Mouse (Mus musculus): ENCODE data around the gene Gm9821. TPM values are rescaled to one million over a fixed set of nuclear protein-coding genes. Genes with fewer than 3 reads are reported as not detected.
A peak's percentile ranks its signal among the peaks of the same experiment; 100 is the strongest.

Gm9821 gene
- polyA plus RNA-seq, 1 experiment from 2014 or later, result 0.56 TPM

DNA sequence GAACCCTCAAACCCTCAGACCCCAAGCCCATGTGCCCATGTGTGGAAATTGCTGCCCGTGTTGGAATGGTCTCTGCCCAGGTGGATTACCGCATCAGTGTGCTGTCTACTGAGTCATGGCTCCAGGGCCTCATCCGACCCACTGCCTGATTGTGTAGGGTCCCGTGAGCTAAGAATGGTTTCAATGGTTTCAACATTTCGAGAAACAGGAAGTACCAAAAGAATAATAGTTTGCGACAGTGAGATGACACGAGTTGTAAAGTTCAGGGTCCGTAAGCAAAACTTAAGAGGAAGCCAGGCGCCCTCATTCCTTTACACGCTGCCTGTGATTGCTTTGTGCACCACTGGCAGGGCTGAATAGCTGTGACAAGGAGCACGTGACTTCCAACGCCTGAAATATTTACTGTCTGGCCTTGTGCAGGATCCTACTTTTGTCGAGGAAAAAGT, 26.6 kb downstream of the Gm9821 start:
- Histone ChIP-seq H3K4me3 (no peak overlapping the region), H3K9me3 (replicated peaks) (no peaks in the 10 kb centered on the region), H3K36me3 (no peaks in the 10 kb centered on the region), H3K27me3 (ENCODE audit: low read depth, poor library complexity, severe bottlenecking) (peaks cover 75% of the 10 kb centered on the region), H3K27ac (peak overlapping the region; percentile 64; the same call in 1 of the 2 replicates), H3K4me1 (peaks cover 54% of the 10 kb centered on the region)
- 43% methylated on average over 13 of the region's 13 CpGs for WGBS
- no peak for DNase-seq (ENCODE audit: low spot score)

DNA sequence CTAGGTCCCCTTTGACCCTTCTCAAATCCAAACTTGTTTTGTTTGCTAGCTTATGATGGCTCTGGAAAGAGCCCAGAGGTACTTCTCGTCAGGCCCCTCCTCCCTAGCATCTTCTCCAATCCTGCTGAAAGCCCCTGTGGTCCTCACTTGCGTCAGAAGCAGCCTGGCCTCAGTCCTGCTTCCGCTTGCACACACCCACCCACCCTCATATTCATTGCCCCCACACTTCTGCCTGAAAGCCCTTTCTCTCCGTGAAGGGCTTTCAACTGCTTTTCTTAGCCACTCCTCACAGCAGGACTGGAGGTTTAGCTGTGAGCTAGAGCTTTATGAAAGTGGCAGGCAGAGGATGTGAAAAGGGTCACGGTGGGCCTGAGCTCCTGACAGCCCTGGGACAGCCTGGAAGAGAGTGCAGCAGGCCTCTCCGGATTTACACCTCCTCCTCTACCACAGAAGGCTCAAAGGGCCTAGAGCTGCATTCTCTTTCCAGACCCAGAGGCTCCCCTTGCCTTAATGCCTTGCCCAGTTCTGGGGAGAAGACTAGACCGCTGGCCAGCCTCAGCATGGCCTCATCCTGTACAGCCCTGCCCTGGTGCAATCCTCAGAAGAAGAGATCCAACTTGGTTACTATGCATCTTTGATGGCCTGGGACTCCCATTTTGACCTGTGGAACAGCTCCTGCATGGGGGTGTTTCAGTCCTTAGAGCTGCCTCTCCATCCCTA, 28.1 kb downstream of the Gm9821 start:
- Histone ChIP-seq H3K27ac (peak overlapping the region; percentile 26; the same call in 1 of the 2 replicates), H3K36me3 (no peaks in the 10 kb centered on the region), H3K4me1 (peaks cover 49% of the 10 kb centered on the region), H3K4me3 (no peak overlapping the region), H3K9me3 (replicated peaks) (no peaks in the 10 kb centered on the region), H3K27me3 (ENCODE audit: low read depth, poor library complexity, severe bottlenecking) (peaks cover 89% of the 10 kb centered on the region)
- WGBS, result 27% methylated on average over 7 of the region's 7 CpGs
- DNase-seq (ENCODE audit: low spot score), result no peak

- DNase-seq (ENCODE audit: low spot score), result peak; percentile 68
- H3K27me3 ChIP-seq (ENCODE audit: low read depth, poor library complexity, severe bottlenecking), result peaks cover 86% of the 10 kb centered on the region
- peak within 1 kb of the TSS; percentile 76 for H3K27ac ChIP-seq
- peaks cover 66% of the 10 kb centered on the region for H3K4me1 ChIP-seq
- under 1% methylated on average over 77 of the region's 79 CpGs for WGBS
- H3K36me3 ChIP-seq, result no peaks in the 10 kb centered on the region
- H3K9me3 ChIP-seq (replicated peaks), result no peaks in the 10 kb centered on the region
- H3K4me3 ChIP-seq, result peak within 1 kb of the TSS; percentile 54
Measured at GRCm38 (mm10) chr2:91975581-91976541, 30.4 kb downstream of the Gm9821 start, which contains the start of gene Dgkz. Gene Dgkz, minus strand, starts transcription at chr2:91975864.

- H3K9me3 ChIP-seq (replicated peaks), result no peaks in the 10 kb centered on the region
- 82% methylated on average over 4 of the region's 4 CpGs for WGBS
- peaks cover 65% of the 10 kb centered on the region for H3K27me3 ChIP-seq (ENCODE audit: low read depth, poor library complexity, severe bottlenecking)
- DNase-seq (ENCODE audit: low spot score), result no peak
- no peaks in the 10 kb centered on the region for H3K36me3 ChIP-seq
- peaks cover 58% of the 10 kb centered on the region for H3K4me1 ChIP-seq
- no peak overlapping the region for H3K27ac ChIP-seq
- H3K4me3 ChIP-seq, result no peak overlapping the region
Measured at GRCm38 (mm10) chr2:91977960-91978359, 32.5 kb downstream of the Gm9821 start.

DNA sequence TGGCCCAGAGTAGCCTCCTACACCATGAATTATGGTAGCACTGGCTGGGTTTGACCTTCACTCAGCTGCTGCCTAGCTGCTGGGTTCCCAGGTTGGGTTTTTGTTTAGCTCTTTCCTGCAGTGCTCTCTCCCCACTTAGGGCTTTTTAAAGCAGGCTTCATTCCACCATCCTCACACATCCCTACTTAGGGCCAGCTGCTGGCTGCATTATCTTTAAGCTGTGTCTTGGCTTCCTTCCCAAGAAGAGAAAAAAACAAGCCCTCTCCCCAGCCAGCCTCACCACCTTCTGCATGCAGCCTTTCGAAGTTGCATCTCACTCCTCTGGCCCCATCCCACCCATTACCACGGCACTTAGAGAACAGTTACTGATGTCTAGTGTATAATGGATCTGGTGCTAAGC, 33.0 kb downstream of the Gm9821 start:
- H3K27me3 ChIP-seq (ENCODE audit: low read depth, poor library complexity, severe bottlenecking), result peaks cover 59% of the 10 kb centered on the region
- no peak for DNase-seq (ENCODE audit: low spot score)
- WGBS, result 19% methylated on average over 2 of the region's 2 CpGs
- no peak overlapping the region for H3K27ac ChIP-seq
- peaks cover 56% of the 10 kb centered on the region for H3K4me1 ChIP-seq
- H3K4me3 ChIP-seq, result no peak overlapping the region
- no peaks in the 10 kb centered on the region for H3K9me3 ChIP-seq (replicated peaks)
- H3K36me3 ChIP-seq, result no peaks in the 10 kb centered on the region

DNA sequence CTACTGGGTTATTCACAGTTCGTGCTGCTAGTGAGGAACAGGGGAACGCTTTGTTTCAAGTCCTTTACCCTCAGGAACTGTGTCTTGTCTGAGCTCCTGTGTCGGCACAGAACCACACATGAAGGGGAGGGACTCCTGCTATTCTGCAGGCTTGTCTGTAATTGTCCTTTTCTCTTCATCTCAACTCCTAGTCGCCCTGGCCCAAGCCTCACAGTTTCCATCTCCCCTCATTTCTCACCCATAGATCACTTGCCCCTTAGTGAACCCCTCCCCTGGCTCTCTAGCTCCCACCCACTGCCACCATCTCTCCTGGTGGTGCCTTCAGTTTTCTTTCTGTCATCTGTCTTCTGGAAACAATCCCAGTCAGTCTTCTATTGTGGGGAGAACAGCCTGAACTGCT, 34.7 kb downstream of the Gm9821 start:
- H3K9me3 ChIP-seq (replicated peaks), result no peaks in the 10 kb centered on the region
- peak overlapping the region; percentile 12 for H3K27ac ChIP-seq
- H3K4me3 ChIP-seq, result no peak overlapping the region
- H3K27me3 ChIP-seq (ENCODE audit: low read depth, poor library complexity, severe bottlenecking), result peaks cover 42% of the 10 kb centered on the region
- DNase-seq (ENCODE audit: low spot score), result no peak
- 8% methylated on average over 4 of the region's 4 CpGs for WGBS
- no peaks in the 10 kb centered on the region for H3K36me3 ChIP-seq
- H3K4me1 ChIP-seq, result peaks cover 67% of the 10 kb centered on the region

- WGBS, result 32% methylated on average over 5 of the region's 5 CpGs
- peaks cover 65% of the 10 kb centered on the region for H3K4me1 ChIP-seq
- no peak for DNase-seq (ENCODE audit: low spot score)
- H3K36me3 ChIP-seq, result no peaks in the 10 kb centered on the region
- H3K27me3 ChIP-seq (ENCODE audit: low read depth, poor library complexity, severe bottlenecking), result peaks cover 36% of the 10 kb centered on the region
- H3K4me3 ChIP-seq, result no peak overlapping the region
- H3K9me3 ChIP-seq (replicated peaks), result no peaks in the 10 kb centered on the region
- H3K27ac ChIP-seq, result 0 out of 2 replicates have a peak overlapping the region, but pooled peaks have one; percentile 12
Measured at GRCm38 (mm10) chr2:91980830-91981229, 35.3 kb downstream of the Gm9821 start.

DNA sequence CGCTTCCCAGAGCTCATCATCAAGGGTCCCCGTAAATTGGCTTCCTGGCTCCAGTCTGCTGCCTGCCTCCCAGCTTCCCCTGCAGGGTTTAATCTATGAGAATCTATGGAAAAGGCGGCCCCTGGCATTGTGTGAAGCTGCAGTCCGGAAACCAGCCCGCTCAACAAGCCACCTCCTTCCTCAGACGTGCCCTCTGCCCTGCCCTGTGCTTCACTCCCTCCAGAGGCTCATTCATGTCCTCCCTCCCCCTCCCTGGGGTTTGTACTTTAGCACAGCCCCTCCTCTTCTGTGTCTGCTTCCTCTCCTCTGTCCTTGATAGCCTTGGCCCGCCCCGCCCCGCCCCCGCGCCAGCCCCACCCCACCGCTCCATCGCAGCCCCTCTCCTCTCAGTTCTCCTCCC, 38.9 kb downstream of the Gm9821 start:
- no peaks in the 10 kb centered on the region for H3K9me3 ChIP-seq (replicated peaks)
- peak overlapping the region; percentile 78 for H3K27ac ChIP-seq
- H3K4me3 ChIP-seq, result peak overlapping the region; percentile 33
- H3K36me3 ChIP-seq, result no peaks in the 10 kb centered on the region
- no peaks in the 10 kb centered on the region for H3K27me3 ChIP-seq (ENCODE audit: low read depth, poor library complexity, severe bottlenecking)
- DNase-seq (ENCODE audit: low spot score), result peak; percentile 79
- peaks cover 59% of the 10 kb centered on the region for H3K4me1 ChIP-seq
- WGBS, result under 1% methylated on average over 7 of the region's 13 CpGs

GRCm38 (mm10) chr2:91984906-91985525, 39.5 kb downstream of the Gm9821 start:
- no peaks in the 10 kb centered on the region for H3K36me3 ChIP-seq
- H3K4me1 ChIP-seq, result peaks cover 56% of the 10 kb centered on the region
- peak overlapping the region; percentile 78 for H3K27ac ChIP-seq
- no peak for DNase-seq (ENCODE audit: low spot score)
- H3K9me3 ChIP-seq (replicated peaks), result no peaks in the 10 kb centered on the region
- WGBS, result 25% methylated on average over 9 of the region's 9 CpGs
- no peaks in the 10 kb centered on the region for H3K27me3 ChIP-seq (ENCODE audit: low read depth, poor library complexity, severe bottlenecking)
- peak overlapping the region; percentile 33 for H3K4me3 ChIP-seq

- no peak overlapping the region; the same call in 1 of the 2 replicates for H3K27ac ChIP-seq
- H3K27me3 ChIP-seq (ENCODE audit: low read depth, poor library complexity, severe bottlenecking), result no peaks in the 10 kb centered on the region
- no peaks in the 10 kb centered on the region for H3K36me3 ChIP-seq
- 2% methylated on average over 5 of the region's 5 CpGs for WGBS
- no peak overlapping the region for H3K4me3 ChIP-seq
- peaks cover 45% of the 10 kb centered on the region for H3K4me1 ChIP-seq
- DNase-seq (ENCODE audit: low spot score), result no peak
- H3K9me3 ChIP-seq (replicated peaks), result no peaks in the 10 kb centered on the region
Measured at GRCm38 (mm10) chr2:91986071-91986470, 40.6 kb downstream of the Gm9821 start.

- 1% methylated on average over 3 of the region's 3 CpGs for WGBS
- Histone ChIP-seq H3K27ac (no peak overlapping the region), H3K27me3 (ENCODE audit: low read depth, poor library complexity, severe bottlenecking) (no peaks in the 10 kb centered on the region; the same call in 1 of the 2 replicates), H3K9me3 (replicated peaks) (no peaks in the 10 kb centered on the region), H3K36me3 (no peaks in the 10 kb centered on the region), H3K4me1 (peaks cover 39% of the 10 kb centered on the region), H3K4me3 (no peak overlapping the region)
- DNase-seq (ENCODE audit: low spot score), result peak; percentile 89
Measured at GRCm38 (mm10) chr2:91987542-91987941, 42.0 kb downstream of the Gm9821 start.

DNA sequence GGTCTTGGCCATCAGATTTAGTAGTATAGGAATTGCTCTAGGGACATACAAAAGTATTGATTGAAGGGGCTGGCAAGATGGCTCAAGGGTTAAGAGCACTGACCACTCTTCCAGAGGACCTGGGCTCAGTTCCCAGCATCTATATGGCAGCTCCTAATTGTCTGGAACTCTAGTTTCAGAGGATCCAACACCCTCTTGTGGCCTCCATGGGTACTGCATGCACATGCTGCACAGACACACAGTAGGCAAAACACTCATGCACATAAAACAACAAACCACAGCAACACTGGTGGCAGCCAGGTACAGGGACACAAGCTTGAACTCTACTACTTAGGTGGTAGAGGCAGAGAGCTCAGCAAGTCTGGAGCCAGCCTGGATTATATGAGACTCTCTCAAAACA, 44.2 kb downstream of the Gm9821 start:
- Histone ChIP-seq H3K4me3 (no peak overlapping the region), H3K27me3 (ENCODE audit: low read depth, poor library complexity, severe bottlenecking) (no peaks in the 10 kb centered on the region; the same call in 1 of the 2 replicates)
- no peak for DNase-seq (ENCODE audit: low spot score)

More for the DNA sequence above, 44.2 kb downstream of the Gm9821 start:
- Histone ChIP-seq H3K4me1 (peaks cover 24% of the 10 kb centered on the region), H3K36me3 (no peaks in the 10 kb centered on the region), H3K9me3 (replicated peaks) (no peaks in the 10 kb centered on the region), H3K27ac (no peak overlapping the region)

Data from limb, embryonic 10.5 days (tissue).